Mouse (Mus musculus) spleen, adult 2 months (tissue): Measurements from ENCODE around the gene Idh2. TPM values are rescaled to one million over a fixed set of nuclear protein-coding genes. Genes with fewer than 3 reads are reported as not detected.

Source experiments
- DNase-seq, 2 experiments: peaks; one replicate each; pipeline versions ENCODE4 v3.0.0 to v3.0.0-alpha.2; 2012 to 2021; ENCODE audit warnings: low spot score in 2 of 2, low read depth in 1 of 2
- H3K27ac ChIP-seq: fragments of 200-500 bp; 2 replicates; pipeline ENCODE4 v1.5.1; 2012; ENCODE audit warnings: low read length, inconsistent platforms; ENCODE audit not compliant: insufficient read depth
- H3K27me3 ChIP-seq: fragments of 200-500 bp; 2 replicates; pipeline ENCODE4 v1.6.1; 2012; ENCODE audit warnings: mild to moderate bottlenecking, moderate library complexity, low read length, inconsistent platforms; ENCODE audit not compliant: control insufficient read depth, insufficient read depth
- H3K36me3 ChIP-seq: fragments of 200-500 bp; 2 replicates; pipeline ENCODE4 v1.6.1; 2012; ENCODE audit warnings: mild to moderate bottlenecking, low read length, inconsistent platforms; ENCODE audit not compliant: control insufficient read depth, insufficient read depth
- H3K4me1 ChIP-seq: fragments of 200-500 bp; 2 replicates; pipeline ENCODE4 v1.6.1; 2011; ENCODE audit warnings: inconsistent platforms; ENCODE audit not compliant: control insufficient read depth, insufficient read depth, insufficient read length
- H3K4me3 ChIP-seq: fragments of 200-500 bp; 2 replicates; pipeline ENCODE4 v1.5.1; 2011; ENCODE audit warnings: mild to moderate bottlenecking, inconsistent platforms; ENCODE audit not compliant: insufficient read depth, insufficient read length; ENCODE audit errors: extremely low read depth
- CTCF ChIP-seq: fragments of 200-500 bp; IDR thresholded peaks from 2 replicates; pipeline ENCODE4 v1.5.1; 2011; ENCODE audit warnings: mild to moderate bottlenecking, inconsistent platforms; ENCODE audit not compliant: insufficient read depth, insufficient read length, insufficient replicate concordance; ENCODE audit errors: extremely low read depth
- POLR2A ChIP-seq: fragments of 200-500 bp; IDR thresholded peaks from 2 replicates; pipeline ENCODE4 v1.6.1; 2011; ENCODE audit warnings: low read depth, low read length, inconsistent platforms
- WGBS: fragments of 180-500 bp; shearing (Covaris S2); methylation state at CpG from one replicate; pipeline ENCODE4 v1.1.7; 2018; 5-methylcytosine and 5-hydroxymethylcytosine counted together
- polyA plus RNA-seq: library from polyadenylated mRNA; depleted of rRNA; stranded (reverse); fragments of >200 nt; gene quantifications from 2 replicates; pipeline ENCODE4 v1.2.3, GENCODE M21; 2012

Gene Idh2
- polyA plus RNA-seq, 1 experiment: 52.6 TPM

GRCm38 (mm10) chr7:80075946-80076583, 39.1 kb downstream of the Idh2 start:
- Histone ChIP-seq H3K27ac (peak overlapping the region; percentile 88), H3K4me3 (no peak overlapping the region), H3K27me3 (no peaks in the 10 kb centered on the region), H3K36me3 (peaks cover 4% of the 10 kb centered on the region), H3K4me1 (peaks cover 39% of the 10 kb centered on the region)
- DNase-seq: no peak
- 75% methylated on average over 4 of the region's 4 CpGs for WGBS
- no peak for TF ChIP-seq POLR2A
- TF ChIP-seq CTCF: no peak

GRCm38 (mm10) chr7:80074921-80075441, 40.2 kb downstream of the Idh2 start:
- DNase-seq: peak; percentile 69 to 82
- H3K27me3 ChIP-seq: no peaks in the 10 kb centered on the region
- peak overlapping the region; percentile 88 for H3K27ac ChIP-seq
- 7% methylated on average over 5 of the region's 5 CpGs for WGBS
- peaks cover 1% of the 10 kb centered on the region; the same call in 1 of the 2 replicates for H3K36me3 ChIP-seq
- no peak overlapping the region for H3K4me3 ChIP-seq
- no peak for TF ChIP-seq POLR2A
- no peak for TF ChIP-seq CTCF
- peaks cover 46% of the 10 kb centered on the region for H3K4me1 ChIP-seq

- no peaks in the 10 kb centered on the region for H3K27me3 ChIP-seq
- DNase-seq: no peak
- peaks cover 51% of the 10 kb centered on the region; the same call in 1 of the 2 replicates for H3K4me1 ChIP-seq
- 79% methylated on average over 8 of the region's 8 CpGs for WGBS
- TF ChIP-seq CTCF (no peak), POLR2A (no peak)
- peaks cover 1% of the 10 kb centered on the region; the same call in 1 of the 2 replicates for H3K36me3 ChIP-seq
- peak overlapping the region; percentile 29 for H3K27ac ChIP-seq
- H3K4me3 ChIP-seq: no peak overlapping the region
These were observed 41.7 kb downstream of the Idh2 start for GRCm38 (mm10) chr7:80073506-80073905.

GRCm38 (mm10) chr7:80072297-80072696, 42.9 kb downstream of the Idh2 start:
- Histone ChIP-seq H3K4me3 (no peak overlapping the region), H3K27ac (no peak overlapping the region), H3K4me1 (peaks cover 49% of the 10 kb centered on the region; the same call in 1 of the 2 replicates), H3K27me3 (no peaks in the 10 kb centered on the region), H3K36me3 (peaks cover 1% of the 10 kb centered on the region; the same call in 1 of the 2 replicates)
- TF ChIP-seq CTCF (no peak), POLR2A (no peak)
- 82% methylated on average over 6 of the region's 6 CpGs for WGBS
- no peak for DNase-seq

- no peak overlapping the region for H3K4me3 ChIP-seq
- H3K4me1 ChIP-seq: peaks cover 44% of the 10 kb centered on the region; the same call in 1 of the 2 replicates
- no peak for DNase-seq
- H3K27ac ChIP-seq: no peak overlapping the region
- no peaks in the 10 kb centered on the region for H3K27me3 ChIP-seq
- H3K36me3 ChIP-seq: peaks cover 1% of the 10 kb centered on the region; the same call in 1 of the 2 replicates
- TF ChIP-seq CTCF (no peak), POLR2A (no peak)
- WGBS: 88% methylated on average over 9 of the region's 9 CpGs
These were observed 44.0 kb downstream of the Idh2 start for GRCm38 (mm10) chr7:80071209-80071608.

- Histone ChIP-seq H3K36me3 (peaks cover 1% of the 10 kb centered on the region; the same call in 1 of the 2 replicates), H3K4me3 (no peak overlapping the region), H3K4me1 (peaks cover 40% of the 10 kb centered on the region; the same call in 1 of the 2 replicates), H3K27ac (no peak overlapping the region; the same call in 1 of the 2 replicates), H3K27me3 (no peaks in the 10 kb centered on the region)
- TF ChIP-seq POLR2A: no peak
- TF ChIP-seq CTCF: no peak
- DNase-seq: no peak
- WGBS: 34% methylated on average over 13 of the region's 13 CpGs
These were observed 45.4 kb downstream of the Idh2 start for GRCm38 (mm10) chr7:80069615-80070327.
